Mouse (Mus musculus) NIH3T3 (cell line): ENCODE measurements around the gene Doc2a.

Experiments used
- DNase-seq: peaks from one replicate; pipeline ENCODE4 v3.0.0-alpha.2; 2012; ENCODE audit warnings: low read depth

The Doc2a gene

DNA sequence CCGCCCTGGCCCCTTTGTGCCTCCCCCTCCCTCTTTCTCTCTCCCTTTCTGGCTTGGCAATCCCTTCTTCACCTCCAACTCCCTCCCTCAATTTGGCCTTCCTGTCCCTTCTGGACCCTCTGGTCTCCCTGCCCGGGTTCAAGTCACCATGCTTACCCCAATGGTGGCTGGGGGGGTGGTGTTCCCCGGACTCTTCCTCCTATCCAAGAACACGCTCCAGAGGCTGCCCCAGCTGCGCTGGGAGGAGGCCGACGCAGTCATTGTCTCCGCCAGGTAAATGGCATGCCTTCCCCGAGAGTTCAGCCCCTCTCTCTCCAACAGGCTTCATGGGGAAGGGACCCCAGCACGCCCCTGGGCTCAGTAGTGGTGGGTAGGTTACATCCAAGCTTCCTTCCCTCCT lies 23.3 kb upstream of the Doc2a start:
- DNase-seq = no peak

DNA sequence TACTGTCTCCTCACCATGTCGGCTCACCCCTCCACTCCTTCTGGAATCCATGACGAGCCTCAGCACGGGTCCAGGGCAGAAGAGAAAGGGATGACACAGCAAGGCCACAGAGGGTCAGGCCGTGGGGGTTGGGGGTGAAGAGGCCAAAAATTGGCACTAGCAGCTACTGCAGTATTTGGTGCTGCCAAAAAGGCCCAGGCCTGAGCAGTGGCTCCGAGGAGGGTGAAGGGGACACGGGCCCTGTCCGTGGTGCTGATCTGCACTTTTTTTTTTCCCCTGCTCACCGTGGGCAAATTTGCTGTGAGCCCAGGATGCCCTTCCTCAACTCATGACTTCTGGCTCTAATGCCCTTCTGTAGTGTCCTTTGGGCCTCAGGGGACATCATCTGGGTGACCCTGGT lies 21.8 kb upstream of the Doc2a start:
- DNase-seq = peak; percentile 51

- DNase-seq = no peak
Measured at GRCm38 (mm10) chr7:126825952-126826351, 21.3 kb upstream of the Doc2a start.

DNA sequence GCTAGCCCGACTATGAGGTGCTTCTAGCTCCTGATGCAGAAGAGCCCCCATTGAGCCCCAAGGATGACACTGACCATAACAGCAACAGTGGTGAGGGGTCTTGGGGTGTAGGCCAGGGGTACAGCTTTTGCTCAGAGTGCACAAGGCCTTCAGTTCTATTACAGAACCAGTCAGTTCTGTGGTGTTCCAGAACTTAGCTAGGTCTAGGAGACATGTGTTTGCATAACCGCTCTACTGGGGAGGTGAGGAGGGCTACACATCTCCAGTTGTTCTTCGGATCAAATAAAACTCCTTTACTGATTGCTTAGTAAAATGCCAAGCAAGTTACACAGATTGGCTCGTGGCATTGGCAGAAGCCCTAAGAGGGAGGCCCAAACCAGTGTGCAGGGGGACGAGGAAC lies 15.7 kb upstream of the Doc2a start, which contains the start of gene 4930451I11Rik:
Gene 4930451I11Rik, minus strand, starts transcription at position 101 of the 400 bp plus-strand sequence.
- DNase-seq = no peak

GRCm38 (mm10) chr7:126832036-126832598 lies 15.1 kb upstream of the Doc2a start:
- peak; percentile 78 for DNase-seq

DNA sequence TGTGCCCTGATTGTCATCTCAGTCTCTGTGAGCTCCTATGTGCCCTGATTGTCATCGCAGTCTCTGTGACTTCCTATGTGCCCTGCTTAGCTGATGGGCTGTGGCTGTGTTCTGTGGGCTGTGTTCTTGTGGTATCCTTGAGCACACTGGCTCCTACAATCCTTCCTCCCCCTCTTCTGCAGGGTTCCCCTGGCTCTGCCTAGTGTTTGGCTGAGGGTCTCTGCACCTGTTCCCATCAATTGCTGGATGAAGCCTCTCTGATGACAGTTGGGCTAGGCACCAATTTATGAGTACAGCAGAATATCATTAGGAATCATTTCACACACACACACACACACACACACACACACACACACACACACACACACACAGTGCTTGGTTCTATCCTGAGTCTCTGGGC lies 13.9 kb upstream of the Doc2a start:
- no peak for DNase-seq

- no peak for DNase-seq
Measured at GRCm38 (mm10) chr7:126843276-126843675, 3.9 kb upstream of the Doc2a start.

- no peak for DNase-seq
Measured at GRCm38 (mm10) chr7:126845516-126845915, 1.7 kb upstream of the Doc2a start.

DNA sequence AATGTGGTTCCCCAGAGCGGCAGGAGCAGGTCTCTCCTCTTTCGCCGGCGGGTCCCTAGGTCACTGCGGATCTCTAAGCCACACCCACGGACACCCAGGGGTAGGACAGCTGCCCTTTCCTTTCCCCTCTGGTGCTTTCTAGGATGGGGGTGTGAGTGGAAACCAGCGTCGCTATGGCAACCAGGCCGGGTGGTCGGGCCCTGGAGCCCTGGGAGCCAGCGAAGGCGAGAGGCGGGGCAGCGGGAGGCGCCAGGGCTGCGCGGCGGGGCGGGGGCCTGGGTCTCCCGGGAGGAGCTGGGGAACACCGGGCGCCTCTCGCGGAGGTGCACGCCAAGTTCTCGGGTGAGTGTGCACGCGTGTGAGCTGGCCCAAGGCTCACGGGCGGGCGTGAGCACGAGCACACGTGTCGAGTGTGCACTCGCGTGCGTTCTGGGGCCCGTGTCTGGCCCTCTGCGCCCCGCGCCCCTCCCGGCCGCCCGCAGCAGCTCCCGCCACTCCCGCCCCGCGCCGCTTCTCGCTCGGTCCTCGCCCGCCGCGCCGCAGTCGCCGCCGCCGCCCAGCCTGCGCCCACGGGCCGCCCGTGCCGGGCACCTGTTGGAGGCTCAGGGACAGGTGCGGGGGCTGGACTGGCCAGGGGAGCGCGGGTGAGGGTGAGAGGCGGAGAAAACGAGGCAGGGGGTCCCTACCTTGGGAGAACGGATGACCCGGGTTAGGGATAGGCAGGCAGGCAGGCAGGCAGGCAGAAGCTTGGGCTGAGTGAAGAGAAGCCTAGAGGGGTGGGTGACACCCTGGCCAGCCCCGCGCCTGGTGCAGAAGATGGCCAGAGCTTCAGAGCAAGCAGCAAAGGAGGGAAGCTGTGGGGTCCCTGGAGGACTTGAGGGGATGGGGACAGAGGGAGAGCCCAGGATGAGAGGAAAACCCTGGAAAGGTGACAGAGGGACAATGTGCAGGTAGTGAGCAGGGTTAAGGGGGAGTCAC lies 494 bp downstream of the Doc2a start:
- DNase-seq = no peak

DNA sequence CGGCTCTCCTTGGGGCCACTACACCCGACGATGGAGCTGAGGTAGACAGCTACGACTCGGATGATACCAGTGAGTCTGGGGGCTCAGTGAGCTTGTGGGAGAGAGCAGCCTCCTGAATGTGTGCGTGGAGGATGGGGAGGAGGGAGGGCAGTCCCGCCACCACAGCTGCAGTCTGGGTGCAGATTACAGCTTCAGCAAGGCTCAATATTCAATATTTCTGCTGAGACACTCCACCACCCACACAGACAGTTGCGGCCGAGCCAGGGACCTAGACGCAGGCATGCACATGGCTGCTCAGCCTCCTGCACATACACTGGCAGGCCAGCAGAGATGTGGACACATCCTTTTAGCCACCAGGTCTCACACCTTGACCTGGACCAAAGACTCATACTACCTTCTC lies 1.6 kb downstream of the Doc2a start:
- no peak for DNase-seq

DNA sequence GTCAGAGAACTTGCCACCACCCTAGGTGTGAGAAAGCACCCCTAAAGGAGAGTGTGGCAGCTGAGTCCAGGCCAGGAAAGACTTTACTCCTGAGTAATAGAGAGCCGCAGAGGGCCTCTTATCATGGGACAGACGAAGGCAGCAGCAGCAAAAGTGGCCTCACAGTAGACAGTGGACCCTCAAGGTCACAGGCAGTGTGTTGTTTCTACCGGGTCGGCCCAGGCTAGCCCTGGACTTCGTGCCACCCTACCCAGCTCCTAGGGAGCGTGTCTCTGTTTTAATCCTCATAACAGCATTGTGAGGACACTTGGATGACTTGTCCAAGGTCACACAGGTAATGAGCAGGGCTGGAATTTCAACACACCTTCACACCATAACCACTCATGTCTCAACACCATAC lies 2.9 kb downstream of the Doc2a start:
- no peak for DNase-seq

GRCm38 (mm10) chr7:126851192-126851591 lies 4.0 kb downstream of the Doc2a start:
- no peak for DNase-seq

GRCm38 (mm10) chr7:126853454-126853853 lies 6.2 kb downstream of the Doc2a start:
- DNase-seq = no peak

DNA sequence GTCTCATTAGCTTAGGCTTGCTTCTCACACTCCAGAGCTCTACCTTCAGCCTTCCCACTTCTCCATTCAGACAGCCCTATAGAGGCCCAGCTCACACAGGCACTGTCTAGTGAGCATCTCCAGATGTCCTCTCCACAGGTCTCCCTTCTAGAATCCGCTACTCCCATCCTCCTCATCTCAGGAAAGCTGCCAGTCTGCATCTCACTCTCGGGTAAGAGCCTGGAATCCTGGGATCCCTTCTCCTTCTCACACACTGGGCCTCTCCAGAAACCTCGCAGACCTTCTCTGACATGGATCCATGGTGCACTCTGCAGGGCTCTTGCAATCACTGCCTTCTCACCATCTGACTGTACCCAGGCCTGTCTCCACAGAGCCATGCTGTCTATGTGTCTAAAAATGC lies 8.4 kb downstream of the Doc2a start:
- no peak for DNase-seq

DNA sequence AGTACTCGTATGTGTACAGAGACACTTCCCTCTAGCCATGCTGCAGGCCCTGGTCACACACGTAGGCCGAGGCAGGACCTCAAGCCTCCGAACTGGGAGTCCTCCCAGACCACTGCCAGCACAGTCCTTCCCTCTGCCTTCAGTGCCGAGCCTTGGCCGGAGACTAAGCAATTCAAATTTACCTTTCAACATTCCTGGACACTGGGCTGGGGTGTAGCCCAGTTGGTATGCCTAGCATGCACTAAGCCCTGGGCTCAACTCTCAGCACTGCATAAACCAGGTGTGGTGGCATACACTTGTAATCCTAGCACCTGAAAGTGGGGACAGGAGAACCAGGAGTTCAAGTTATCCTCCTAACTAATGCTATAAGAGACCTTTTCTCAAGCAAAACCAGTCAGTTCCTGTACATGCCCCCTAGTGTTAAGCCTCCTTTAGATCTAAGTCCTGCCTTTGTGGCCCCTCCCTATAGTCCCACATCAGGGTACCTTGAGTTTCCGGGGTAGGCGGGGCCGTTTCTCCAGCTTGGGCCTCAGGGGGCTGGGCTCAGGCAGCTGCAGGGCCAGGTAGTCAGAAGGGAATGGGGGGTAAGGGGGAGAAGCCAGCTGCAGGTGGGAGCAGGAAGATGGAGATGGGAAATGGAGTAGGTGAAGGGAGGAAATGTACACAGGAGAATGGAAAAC lies 9.7 kb downstream of the Doc2a start:
- no peak for DNase-seq

GRCm38 (mm10) chr7:126860987-126861386 lies 13.8 kb downstream of the Doc2a start:
- DNase-seq = no peak

- peak; percentile 94 for DNase-seq
Measured at GRCm38 (mm10) chr7:126861429-126862130, 14.4 kb downstream of the Doc2a start, which contains the start of gene Hirip3. Hirip3 (plus strand) TSS chr7:126861972.

DNA sequence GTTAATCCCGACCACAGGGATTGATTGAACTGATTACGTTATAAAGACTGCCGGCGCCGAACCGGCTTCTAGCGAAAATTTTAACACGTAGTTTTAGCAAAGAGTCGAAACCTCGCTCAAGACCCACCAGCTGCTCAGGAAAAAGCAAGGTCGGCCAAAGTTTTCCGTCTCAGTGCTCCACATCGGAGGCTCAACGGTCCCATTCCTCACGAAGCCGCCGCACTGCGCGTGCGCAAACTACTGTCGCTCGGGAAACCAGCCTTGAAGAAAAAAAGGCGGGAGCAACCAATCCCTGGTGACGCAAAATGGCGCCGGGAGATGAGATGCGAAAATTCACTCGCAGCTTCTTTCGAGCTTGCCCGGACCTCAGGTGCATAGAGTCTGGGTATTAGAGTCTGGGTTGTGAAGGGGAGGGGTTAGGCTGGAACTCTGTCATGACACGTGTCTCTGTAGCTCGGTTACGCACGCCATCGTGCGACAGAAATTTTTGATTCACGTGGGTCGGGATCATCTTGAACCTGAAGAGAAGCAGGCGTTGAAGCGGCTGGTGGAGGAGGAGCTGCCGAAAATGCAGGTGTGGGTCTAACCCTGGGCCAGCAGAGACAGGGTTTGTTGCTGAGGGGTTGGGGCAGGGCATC lies 15.1 kb downstream of the Doc2a start, which contains the start of gene Ino80e:
Gene Ino80e, minus strand, starts transcription at position 231 of the 638 bp plus-strand sequence.
- DNase-seq = peak; percentile 95

DNA sequence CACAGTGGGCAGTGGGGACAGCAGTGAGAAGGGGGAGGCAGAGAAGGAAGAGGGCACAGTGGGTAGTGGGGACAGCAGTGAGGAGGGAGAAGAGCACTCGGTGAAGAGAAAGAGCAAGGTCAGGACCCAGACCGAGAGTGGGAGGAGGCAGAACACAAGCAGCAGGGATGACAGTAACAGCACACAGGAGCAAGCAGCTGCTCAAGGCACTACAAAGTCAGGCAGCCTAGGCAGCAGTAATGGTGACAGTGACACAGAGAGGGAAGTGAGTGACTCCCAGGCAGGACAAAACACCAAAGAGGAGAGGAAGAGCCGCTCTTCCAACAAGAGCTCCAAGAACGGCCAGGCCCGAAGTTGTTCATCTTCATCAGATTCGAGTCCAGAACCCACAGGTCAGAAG lies 16.6 kb downstream of the Doc2a start:
- DNase-seq = no peak

- no peak for DNase-seq
Measured at GRCm38 (mm10) chr7:126867534-126867933, 20.3 kb downstream of the Doc2a start.

- DNase-seq = no peak
Measured at GRCm38 (mm10) chr7:126868003-126868402, 20.8 kb downstream of the Doc2a start.
